Mouse (Mus musculus) C2C12 (cell line): ENCODE results near the gene Sv2b.

Experiments used
- CTCF ChIP-seq: IDR thresholded peaks from one replicate; pipeline ENCODE4 v1.5.1; 2011; ENCODE audit not compliant: control insufficient read depth, insufficient read depth, insufficient read length
- MAX ChIP-seq: IDR thresholded peaks from one replicate; pipeline ENCODE4 v1.6.1; 2011; ENCODE audit warnings: mild to moderate bottlenecking, control low read depth
- MYOD1 ChIP-seq: IDR thresholded peaks from one replicate; pipeline ENCODE4 v1.6.1; 2011; ENCODE audit warnings: low read depth; ENCODE audit not compliant: control insufficient read depth, insufficient read length
- MYOG ChIP-seq: IDR thresholded peaks from one replicate; pipeline ENCODE4 v1.6.1; 2011; ENCODE audit not compliant: control insufficient read depth, insufficient read length; ENCODE audit errors: extremely low read depth
- USF1 ChIP-seq: IDR thresholded peaks from one replicate; pipeline ENCODE4 v1.6.1; 2011; ENCODE audit warnings: low read depth, mild to moderate bottlenecking, control low read depth, moderate library complexity

- TF ChIP-seq MAX (no peak), CTCF (no peak), USF1 (no peak), MYOD1 (no peak), MYOG (no peak)
Measured at GRCm38 (mm10) chr7:75142800-75143199, 166.3 kb downstream of the Sv2b start.
